Mouse (Mus musculus) left cerebral cortex, adult 9 months (tissue): ENCODE measurements around the gene B3galt5.
"Not testable (repeated sequence)": the region's sequence is repeated elsewhere in the genome, so short reads cannot be mapped to it uniquely, and the experiment has no call there.

ENCODE experiments used
- DNase-seq, 2 experiments: peaks; one replicate each; pipeline ENCODE4 v3.0.0; 2022; ENCODE audit warnings: low spot score in 2 of 2

The B3galt5 gene

DNA sequence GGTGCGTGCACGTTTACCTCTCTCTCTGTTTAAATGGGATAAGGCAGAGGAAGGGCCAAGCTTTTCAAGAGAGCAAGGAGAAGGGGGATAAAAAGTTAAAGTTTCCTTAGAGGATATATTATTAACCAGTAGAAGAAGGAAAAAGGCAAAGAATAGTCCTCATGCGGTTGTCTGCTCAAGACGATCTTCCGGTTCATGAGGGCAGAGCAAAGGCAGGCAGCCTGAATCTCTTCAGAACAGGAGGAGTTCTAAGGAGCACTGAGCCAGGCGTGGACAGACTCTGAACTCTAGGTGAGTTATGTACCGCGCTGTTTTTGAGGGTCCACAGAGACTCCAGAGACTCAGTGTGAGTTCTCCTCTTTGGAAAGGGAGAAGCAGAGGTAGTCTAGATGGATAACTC is 22.8 kb downstream of the B3galt5 start:
- no peak for DNase-seq

DNA sequence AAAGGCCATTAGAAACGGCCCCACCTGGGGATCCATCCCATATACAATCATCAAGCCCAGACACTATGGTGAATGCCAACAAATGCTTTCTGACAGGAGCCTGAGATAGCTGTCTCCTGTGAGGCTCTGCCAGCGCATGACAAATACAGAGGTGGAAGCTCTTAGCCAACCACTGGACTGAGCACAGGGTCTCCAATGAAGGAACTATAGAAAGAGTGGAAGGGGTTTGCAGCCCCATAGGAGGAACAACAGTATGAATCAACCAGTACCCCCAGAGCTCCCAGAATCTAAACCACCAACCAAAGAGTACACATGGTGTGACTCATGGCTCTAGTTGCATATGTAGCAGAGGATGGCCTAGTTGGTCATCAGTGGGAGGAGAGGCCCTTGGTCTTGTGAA is 36.1 kb downstream of the B3galt5 start:
- DNase-seq, result no peak

DNA sequence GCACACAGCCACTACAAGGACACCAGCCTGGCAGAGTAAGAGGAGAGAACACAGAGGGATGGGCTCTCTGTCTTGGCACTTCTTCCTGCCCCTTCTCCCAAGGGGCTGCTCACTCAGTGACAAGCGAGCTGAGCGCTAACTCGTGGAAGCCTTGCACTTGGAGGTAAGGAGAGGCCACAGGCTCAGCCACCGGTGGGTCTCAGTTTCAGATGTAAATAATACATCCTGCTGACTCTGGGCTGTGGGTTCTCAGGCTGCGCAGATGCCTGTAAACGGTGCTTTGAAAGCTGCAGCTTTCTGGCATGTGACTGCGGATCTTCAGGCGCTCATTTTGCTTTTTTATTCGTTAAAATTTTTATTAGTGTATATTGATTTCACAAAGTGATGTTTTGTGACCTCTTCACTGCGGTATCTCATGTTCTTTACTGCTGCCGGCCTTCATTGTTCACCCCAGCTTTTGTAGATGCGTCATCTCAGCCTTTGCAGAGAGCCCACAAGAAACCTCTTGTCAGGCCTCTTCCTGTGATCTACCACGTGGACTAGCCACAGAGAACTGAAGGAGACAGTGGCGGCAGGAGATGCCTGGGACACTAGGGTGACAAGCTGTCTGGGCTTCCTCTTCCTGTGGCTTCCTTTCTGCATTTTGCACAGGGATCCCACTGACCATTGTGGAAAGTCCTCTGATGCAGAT is 37.5 kb downstream of the B3galt5 start:
- peak in 1 of 2 experiments; percentile 52 for DNase-seq

DNA sequence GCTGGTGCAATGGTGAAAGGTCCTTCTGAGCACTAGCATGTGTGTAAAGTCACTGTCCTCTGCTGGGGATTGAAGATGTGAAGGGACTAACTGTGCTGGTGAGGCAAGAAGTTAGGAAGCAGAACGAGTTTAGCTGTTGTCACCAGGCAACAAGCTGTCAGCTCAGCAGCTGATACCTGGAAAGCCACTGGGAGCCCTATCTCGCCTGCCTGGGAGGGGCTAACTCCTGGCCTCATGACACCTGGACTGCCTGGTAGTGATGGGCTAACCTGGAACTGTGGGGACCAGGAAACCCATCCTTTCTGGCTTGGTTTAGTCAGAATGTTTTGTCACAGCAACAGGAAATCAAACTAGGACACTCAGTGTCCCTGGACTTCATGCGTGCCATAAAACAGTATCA is 41.0 kb downstream of the B3galt5 start:
- DNase-seq, result no peak

DNA sequence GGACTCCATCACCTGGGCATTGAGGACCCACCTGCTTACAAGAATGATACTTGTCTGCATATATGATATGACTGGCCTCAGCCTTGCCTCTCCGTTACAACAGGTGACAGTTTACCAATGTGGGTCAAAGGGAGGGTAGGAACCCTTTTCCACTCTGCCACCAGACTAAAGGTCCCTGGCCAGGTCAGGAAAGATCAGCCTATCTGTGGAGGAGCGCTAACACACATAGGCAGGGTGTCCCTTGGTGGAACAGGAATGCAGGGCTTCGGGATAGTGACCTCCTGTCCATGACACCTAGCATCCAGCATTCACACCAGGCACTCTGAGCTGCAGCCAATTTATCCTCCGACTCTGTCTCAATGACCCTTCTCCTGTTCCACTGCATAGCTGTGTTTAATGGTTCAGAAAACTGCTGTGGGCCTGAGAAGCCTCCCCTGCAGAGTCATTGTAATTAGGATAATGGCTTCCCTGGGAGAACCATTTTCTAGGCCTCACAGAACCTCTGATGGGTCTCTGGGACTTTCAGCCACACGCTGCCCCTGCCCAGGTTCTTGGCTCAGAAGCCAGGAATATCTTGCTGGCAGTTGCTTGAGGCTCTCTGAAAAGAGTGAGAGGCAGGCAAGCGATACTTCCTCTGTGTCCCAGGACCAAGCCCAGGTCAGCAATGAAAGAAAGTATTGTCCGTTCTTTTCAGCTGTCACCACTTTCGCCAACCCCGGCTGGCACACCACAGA is 43.1 kb downstream of the B3galt5 start:
- DNase-seq, result peak in 1 of 2 experiments; percentile 40

DNA sequence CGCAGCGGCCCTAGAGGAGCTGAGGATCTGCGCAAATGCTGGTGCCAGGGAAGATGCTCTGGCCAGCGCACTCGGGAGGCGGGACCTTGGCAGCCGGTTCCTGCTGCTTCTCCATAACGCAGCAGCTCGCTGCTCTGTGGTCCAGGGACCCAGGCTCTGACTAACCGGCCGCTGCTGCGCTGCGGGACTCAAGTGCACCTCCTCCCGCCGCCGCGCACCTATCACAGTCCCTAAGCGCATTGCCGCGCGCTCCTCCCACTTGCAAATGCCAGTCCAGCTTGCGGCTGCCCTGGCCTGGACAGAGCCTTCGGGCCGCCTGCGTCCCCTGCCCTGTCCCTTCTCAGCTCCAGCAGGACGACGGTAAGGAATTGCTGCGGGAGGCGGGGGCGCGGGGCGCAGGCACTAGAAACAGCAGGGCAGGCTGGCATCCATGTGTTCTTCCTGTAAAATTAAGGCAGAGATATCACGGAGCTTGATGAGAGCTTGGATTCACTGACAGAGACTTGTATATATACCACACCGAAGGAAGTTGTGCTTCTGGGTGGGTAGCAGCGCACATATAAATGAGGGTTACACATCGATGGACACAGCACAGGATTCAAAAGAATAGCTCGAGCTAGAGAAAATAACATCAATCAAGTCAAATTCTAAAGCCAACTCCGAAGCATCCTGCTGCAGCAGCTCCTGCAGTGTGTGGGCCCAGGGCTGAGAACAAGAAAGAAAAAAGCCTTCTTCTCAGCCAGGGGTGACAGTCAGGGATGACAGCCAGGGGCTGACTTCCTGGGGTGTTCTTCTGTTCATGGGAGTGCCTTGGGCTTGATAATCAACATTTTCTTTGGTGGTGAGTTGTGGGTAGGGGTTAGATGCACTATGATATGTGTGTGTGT is 45.4 kb downstream of the B3galt5 start:
- DNase-seq, result peak in 1 of 2 experiments; percentile 48

DNA sequence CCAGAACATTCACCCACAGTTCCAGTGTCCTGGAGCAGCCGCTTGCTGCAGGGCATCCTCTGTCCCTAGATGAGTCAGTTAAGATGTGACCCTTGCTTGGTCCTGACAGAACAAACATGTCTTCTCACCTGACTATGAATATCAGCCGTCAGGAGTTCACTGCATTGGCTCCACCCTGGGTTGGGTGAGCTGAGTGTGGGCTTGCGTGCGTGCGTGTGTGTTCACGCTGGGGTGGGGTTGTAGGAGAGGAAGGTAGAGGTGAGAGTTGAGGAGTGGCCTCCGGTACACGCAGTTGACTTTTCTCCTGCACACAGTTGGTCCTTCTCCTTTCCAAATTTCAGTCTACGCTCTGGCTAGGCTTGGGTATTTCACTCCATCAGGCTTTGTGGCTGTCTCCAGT is 47.0 kb downstream of the B3galt5 start:
- no peak for DNase-seq

DNA sequence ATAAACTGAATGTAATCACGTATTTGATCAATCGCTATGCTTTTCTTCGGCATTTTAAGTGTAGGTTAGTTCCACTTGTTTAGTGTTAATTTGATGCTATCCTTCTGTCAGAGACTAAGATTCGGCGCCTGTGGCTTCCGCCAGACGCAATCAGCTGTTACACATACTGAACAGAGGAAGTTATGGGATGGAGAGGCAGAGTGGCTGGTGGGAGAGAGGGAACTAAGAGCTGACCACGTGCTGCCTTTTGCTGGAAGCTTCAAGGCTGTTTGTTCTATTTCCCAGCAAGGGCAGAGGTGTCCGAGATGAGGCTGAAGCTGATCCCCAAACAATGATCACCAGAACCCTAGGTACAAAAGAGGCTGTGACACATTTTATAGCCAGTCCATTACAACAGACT is 56.3 kb downstream of the B3galt5 start:
- DNase-seq, result no peak

DNA sequence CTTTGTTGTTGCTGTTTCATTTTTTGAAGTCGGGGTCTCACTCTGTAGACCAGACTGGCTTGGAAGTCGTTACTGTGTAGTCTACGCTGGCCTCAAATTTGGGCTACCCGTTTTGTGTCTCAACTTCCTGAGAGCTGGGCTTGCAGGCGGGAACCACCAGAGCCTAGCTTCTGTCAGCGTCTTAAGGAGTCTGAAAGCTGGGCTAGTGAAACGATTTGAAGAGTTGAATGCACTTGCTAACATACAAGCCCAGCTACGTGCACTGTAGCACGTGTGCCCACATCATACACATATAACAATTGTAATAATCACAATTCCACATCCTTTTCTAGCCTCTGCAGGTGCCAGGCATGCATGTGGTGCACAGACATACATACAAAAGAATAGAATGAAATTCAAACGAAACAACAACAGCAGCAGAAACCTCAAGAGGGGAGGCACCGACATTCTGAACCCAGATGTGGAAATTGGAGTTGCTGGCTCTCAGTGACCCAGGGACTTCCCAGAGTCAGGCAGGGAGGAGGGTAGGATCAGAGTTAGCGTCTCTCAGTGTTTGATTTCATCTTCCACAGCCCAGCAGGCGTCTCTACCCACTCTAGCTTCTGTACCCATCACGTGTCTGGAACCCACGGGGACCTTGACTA is 57.1 kb downstream of the B3galt5 start:
- DNase-seq, result no peak

DNA sequence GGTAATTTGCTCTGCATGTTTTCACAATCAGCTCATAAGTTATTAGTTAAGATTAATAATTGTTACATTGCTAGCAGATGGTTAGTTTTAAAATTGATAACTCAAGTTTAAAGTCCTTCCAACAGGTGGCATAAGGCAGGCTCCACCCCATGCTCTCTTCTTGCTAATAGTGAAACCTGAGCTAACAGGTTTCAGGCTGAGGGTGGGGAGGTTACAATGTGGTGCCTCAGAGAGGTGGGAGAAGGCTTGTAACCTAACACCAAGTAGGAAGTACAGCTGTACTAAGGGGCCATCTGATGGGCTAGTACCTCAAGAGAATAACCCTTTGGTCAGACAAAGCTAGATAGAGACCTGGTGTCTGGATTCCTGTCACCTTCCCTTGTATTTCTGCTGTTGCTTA is 62.5 kb downstream of the B3galt5 start:
- DNase-seq, result no peak

DNA sequence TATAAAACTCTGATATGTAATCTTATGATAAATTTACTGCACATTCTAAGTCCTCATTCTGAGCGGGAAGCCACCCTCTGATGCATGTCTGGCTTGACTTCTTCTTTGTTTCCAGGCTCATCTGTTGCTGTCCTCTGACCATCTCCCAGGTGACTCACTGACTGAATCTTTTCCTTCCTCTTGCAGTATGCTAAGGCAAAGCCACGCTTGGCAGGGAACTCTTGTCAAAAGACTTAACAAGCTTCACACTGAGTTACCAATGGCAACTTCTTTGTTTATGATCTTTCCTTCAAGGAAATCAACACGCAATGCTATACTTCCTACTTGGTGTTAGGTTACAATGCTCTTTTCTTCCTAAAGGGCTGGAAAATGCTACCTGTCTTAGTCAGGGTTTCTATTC is 63.0 kb downstream of the B3galt5 start:
- DNase-seq, result no peak

DNA sequence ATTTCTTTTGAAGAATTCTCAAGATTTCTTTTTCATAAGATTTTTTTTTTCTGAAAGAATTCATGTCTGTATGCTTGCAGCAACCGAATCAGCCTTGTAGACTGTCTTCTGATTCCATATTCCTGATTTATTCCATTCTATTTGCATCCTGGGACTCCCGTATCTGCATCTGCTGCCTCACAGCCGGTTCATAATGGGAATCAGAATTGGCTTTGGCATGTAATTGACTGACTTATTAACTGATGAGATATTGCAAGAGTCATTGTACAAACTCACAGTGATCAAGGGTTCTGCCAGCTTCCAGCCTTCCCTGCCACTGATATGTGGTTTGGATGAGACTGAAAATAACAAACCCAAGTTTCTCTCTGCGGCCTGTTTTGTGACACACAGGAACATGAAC is 67.8 kb downstream of the B3galt5 start:
- no peak for DNase-seq

DNA sequence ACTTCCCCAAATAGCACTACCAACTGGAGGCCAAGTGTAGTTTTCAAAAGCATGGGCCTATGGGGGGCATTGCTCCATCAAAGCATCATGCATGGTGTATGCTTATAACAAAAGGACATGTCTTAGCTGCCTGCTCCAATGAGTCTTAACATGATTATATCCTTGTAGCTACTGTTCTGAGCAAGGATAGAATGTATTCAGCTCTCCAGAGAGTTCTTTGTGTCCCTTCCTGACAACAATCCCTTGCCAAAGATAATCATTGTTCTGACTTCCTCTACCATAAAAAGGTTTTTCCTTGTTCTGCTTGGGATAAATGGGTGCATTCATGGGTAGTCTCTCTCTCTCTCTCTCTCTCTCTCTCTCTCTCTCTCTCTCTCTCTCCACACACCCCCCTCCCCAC is 68.8 kb downstream of the B3galt5 start:
- DNase-seq, result no peak

DNA sequence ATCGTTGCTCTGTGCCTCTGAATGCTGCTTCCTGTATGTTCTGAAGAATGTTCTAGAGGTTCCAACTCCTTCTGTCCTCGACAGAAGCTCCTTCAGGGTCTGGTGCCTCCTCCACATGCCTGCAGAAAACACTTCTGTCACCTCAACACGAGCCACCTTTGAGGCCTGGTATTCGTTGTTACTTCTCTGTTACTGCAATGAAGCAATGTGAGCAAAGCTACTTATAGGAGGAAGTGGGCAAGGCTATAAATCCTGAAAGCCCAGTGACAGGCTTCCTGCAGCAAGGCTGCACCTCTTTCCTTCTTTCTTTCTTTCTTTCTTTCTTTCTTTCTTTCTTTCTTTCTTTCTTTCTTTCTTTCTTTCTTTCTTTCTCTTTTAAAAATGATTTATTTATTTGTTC is 71.3 kb downstream of the B3galt5 start:
- no peak for DNase-seq

DNA sequence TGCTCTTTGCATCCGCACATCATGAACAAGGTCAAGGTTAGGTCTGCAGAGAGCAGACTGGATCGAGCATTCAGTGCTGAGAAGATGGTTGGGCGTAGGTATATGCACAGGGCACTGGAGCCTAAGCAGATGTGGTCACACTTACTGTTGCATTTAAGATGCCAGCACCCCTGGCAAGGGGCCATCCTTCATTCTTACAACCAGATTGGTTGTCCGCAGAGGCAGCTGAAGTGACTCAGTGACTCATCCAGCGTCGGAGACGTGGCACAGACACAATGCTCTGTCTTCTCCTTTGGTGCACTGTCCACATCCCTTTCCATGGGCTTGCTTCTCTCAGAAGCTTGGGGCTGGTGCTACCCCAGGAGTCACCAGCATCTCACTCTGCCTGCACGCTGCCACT is 82.2 kb downstream of the B3galt5 start:
- no peak for DNase-seq

DNA sequence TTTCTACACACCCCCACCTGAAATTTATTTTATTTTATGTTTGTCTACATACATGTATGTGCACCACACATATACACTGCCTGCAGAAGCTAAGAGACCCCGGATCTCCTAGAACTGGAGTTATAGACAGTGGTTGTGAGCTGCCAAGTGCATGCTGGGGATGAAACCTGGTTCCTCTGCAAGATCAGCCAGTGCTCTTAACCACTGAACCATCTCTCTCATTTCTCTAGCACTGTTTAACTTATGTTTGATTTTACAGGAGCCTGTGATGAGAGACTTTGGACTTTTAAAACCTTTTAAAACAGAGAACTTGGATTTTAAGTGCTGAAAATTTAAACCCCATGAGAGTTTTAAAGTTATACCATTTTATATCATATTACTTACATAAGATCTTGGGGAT is 87.1 kb downstream of the B3galt5 start:
- DNase-seq, result no peak

DNA sequence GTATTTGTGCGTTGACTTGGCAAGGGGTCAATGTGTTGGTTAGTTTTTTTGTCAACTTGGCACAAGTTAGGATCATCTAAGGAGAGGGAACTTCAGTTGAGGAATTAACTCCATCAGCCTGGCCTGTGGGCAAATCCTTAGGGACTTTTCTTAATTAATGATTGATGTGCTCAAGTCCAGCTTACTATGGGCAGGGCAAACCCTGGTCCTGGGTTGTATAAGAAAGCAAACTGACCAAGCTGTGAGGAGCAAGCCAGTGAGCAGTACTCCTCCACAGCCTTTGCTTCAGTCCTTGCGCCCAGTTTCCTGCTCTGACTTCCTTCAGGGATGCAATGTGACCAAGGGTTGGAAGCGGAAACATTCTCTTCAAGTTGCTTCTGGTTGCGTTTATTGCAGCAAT is 87.6 kb downstream of the B3galt5 start:
- DNase-seq, result no peak

DNA sequence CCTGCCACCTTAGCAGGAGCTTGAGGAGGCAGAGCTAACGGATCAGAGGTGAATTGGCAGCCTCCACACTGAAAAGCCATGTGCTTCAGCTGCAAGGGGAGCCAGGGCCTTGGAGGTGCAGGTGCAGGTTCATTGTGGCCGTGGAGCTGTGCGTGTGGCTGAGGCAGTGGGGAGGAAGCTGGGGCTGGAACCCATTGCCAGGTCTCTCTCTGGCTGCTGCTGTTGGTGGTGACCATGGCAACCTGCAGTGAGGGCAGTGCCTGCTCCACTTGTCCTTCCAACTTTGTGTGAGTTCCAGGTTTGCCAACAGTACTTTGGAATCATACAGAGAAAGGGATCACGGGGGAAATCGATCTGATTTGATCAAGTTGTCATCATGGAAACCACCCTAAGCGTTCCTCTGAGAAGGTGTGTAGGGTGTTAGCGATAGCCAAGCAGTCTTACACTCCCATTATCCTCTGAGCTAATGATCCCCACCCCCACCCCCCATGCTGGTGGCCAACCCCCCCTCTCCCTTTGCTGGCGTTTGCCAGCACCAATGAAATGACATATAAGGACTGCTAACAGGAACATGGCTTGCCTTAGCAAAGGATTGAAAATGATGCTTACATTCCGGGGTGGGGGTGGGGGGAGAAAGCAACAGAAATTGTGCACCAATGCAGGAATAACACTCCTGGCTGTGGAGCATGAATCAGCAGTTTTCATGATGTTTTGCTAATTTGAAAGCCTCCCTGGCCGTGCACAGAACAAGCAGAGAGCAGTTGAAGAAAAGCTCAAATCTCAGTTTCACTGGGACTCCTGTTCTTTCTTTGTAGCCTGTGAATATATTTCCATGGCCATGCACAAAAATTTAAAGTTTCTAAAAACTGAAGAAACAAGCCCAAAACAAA is 90.8 kb downstream of the B3galt5 start:
- DNase-seq, result peak in 1 of 2 experiments; percentile 29

DNA sequence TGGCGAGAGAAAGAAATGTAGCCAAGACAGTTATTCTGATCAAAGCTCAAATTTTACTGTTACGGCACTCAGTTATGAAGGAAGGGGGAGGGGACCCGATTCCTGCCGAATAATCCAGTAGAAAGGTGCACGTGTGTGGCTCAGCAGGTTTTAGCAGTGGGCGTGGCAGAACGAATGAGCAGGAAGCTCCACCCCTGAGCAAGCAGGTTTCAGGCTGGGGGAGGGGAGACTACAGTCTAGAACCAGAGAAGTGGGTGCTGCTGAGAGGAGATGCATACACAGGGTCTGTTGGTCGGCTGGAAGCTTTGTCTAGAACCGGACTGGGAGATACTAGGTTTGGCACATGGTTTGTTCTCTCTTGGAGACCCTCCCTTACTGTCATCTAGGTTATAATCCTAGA is 91.7 kb downstream of the B3galt5 start:
- not testable (repeated sequence) for DNase-seq

DNA sequence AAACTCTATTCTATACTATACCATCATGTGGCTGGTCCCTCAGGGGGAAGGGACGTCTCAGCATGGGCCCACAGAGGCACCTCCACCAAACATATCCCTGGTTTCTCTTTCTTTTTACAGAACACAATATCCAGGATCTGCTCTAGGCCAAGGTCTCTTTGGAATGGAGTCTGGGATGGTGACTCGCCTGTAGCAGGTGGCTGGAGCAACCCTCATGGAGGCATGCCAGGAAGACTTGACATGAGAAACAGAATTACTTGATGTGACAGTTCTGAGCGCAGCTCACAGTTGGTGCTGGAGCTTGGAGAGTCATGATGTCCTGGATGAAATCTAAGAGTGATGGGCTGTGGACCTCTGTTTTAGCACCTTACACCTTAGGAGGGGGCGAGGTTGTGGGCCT is 104.0 kb downstream of the B3galt5 start:
- DNase-seq, result no peak

DNA sequence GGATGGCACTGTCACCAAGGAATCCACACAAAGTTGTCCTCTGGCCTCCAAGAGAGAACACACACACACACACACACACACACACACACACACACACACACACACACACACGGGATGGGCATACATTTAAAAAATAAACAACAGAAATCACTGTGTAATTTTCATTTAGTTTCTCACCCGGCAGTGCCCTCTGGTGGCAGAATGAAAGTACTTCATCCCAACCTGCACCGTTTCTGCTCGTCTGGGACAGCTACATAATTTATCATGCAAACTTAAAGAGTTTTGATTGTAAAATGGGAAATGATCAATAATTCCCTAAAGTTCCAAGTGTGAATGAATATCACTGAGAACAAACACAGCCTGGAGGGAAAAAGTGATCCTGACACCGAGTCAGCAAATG is 105.7 kb downstream of the B3galt5 start:
- DNase-seq, result peak in 1 of 2 experiments; percentile 55
